Mouse (Mus musculus): ENCODE data around the gene Prm3. TPM values are rescaled to one million over a fixed set of nuclear protein-coding genes. Genes with fewer than 3 reads are reported as not detected.
A peak's percentile ranks its signal among the peaks of the same experiment; 100 is the strongest.
"Not testable (repeated sequence)": the region's sequence is repeated elsewhere in the genome, so short reads cannot be mapped to it uniquely, and the experiment has no call there.

The Prm3 gene
- total RNA-seq (2021): not detected

- no peak for DNase-seq
Measured at GRCm38 (mm10) chr16:10790702-10791101, at the start of gene Prm3. TSS of gene Prm3 (minus strand) at chr16:10790914.

DNA sequence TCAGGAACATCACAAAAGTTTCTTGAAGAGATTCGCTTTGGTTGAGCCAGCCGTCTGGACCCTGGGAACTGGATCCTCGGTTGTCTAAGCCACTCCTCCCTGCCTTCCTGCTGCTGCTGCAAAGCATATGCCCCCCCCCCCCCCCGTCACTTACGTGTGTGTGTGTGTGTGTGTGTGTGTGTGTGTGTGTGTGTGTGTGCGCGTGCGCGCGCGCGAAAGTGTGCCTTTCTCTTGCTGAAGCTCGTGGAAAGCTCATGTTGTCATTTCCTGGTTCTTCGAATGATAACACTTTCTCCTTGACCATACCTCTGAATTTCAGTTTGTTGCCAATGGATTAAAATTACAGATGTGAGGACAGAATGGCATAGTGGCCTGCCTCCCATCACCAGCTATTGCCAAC, 49.3 kb upstream of the Prm3 start:
- no peak for DNase-seq

DNA sequence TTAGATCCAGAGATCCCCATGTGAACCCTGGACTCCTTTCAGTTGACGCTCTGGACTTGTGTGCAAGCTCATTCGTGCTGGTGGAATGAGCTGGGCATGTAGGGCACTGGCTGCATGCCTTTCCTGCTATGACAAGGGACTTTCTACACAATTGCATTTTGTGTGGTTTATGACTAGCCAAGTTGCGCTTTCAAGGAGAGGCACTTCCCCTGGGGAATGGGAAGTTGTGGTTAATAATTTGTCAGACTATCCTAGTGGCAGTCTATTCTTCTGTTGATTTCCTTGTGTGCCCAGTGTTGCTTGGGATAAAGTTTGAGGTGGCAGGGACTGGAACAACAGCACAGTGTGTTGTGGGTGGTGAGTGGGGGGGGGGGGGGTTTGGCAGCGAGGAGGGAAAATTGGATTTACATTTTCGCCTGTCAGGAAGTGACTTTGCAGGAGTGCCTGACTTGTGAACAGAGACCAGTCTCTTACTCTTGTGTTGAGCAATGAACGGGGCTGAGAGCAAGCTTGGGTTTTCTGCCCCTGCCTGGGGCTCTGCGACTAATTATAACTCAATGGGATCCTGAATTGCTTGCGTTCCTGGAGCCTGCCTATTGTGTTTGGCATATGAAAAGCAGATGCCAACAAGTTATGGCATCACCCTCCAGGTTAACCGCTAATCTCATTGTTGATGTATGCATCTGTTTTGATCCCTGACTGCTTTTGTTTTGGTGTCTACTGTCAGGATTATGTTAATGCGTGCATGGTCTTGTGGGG, 48.0 kb upstream of the Prm3 start:
- peak; percentile 36 for DNase-seq

DNA sequence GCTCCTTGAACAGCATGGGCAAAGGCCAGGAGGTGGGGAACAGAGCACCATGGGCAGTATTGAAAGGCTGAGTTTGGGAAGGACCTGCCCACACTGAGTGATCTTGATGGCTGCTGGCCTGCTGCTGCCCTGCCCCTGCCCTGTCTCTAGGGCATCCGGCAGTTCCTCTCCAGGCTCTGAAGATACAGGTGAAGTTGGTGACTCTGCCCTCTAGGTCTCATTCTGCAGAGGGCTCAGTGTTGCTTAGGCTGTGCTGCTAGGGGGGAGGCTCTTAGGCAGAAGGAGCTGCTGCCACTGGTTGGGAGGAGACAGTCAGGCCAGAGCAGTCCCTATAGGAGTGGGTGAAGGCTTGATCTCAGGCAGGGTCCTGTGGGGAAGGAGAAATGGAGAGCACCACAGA, 47.2 kb upstream of the Prm3 start:
- no peak for DNase-seq

GRCm38 (mm10) chr16:10837250-10837649, 46.5 kb upstream of the Prm3 start:
- DNase-seq: no peak

GRCm38 (mm10) chr16:10836388-10836787, 45.7 kb upstream of the Prm3 start:
- DNase-seq: no peak

DNA sequence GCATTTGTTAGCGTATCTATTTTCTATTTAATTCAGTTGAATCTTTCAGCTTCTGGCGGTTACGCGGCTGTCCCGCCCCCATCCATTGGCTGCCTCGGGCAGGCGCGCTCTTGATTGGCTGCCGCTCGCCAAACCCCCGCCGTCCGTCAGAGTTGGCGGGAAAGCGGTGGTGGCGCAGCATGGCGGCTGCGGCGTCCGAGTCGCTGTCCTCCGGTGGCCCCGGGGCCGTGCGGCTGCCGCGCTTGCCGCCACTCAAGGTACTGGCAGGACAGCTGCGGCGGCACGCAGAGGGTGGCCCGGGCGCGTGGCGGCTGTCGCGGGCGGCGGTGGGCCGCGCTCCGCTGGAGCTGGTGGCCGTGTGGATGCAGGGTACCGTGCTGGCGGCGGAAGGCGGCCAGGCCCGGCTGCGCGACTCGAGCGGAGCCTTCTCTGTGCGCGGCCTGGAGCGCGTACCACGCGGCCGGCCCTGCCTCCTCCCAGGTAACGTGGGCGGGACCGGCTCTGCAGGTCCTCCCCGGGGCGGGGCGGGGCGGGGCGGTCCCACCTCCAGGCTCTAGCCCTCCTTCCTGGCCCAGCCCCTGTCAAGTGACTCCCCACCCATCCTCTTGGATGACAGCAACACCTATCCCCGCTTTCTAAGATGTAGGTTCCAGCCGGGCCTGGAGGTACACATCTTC, 44.3 kb upstream of the Prm3 start, which contains the start of gene Rmi2:
TSS of gene Rmi2 (plus strand) at position 149 of the 677 bp plus-strand sequence.
- DNase-seq: peak; percentile 90

DNA sequence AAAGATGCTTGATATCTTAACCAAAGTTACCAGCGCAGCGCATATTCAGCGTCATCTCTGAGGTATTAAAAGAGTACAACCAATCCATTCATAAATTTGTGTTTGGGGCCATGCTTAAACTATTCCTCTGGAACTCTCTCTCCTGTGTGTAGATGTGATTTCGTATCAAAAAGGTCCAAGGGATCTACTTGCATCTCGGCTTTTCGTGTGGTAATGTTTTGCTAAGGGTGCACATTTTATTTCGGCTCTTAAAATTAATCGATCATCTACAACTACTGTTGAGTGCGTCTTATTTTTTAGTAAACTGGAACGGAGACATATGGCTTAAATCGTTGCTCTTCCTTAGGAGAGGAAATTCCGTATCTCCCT, 43.8 kb upstream of the Prm3 start:
- DNase-seq: no peak

DNA sequence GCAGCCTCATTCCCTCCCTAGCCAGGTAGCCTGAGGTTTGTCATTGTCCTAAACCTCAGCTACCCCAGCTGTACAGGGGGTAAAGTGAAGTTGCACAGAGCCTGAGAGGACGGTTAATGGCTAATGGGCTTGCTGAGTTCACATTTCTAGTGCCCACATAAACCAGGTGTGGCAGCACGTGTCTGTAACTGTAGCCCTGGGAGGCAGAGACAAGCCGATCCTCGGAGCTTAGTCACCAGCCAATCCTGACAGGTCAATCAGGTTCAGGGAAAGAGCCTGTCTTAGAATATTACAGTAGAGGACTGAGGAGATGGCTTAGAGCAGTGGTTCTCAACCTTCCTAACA, 37.7 kb upstream of the Prm3 start:
- no peak for DNase-seq

GRCm38 (mm10) chr16:10827766-10828460, 37.2 kb upstream of the Prm3 start:
- no peak for DNase-seq

- DNase-seq: no peak
Measured at GRCm38 (mm10) chr16:10827269-10827668, 36.6 kb upstream of the Prm3 start.

DNA sequence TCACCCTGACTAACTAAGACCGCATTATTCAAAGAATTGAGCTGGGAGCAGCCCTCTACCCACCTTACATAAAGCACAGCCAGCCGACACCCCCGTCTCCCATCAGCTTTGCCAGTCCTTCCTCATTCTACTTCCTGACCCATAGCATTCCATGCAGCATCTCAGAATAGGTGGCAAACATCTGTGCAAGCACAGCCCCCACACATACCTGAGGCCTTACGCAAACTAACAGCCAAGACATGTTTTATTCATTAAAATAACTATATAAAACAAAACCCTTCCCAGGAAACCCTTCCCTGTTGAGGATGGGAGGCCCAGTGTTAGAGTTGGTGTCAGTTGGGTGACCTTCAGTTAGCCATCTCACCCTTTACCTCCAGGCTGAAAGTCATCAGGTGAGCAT, 35.1 kb upstream of the Prm3 start:
- no peak for DNase-seq

DNA sequence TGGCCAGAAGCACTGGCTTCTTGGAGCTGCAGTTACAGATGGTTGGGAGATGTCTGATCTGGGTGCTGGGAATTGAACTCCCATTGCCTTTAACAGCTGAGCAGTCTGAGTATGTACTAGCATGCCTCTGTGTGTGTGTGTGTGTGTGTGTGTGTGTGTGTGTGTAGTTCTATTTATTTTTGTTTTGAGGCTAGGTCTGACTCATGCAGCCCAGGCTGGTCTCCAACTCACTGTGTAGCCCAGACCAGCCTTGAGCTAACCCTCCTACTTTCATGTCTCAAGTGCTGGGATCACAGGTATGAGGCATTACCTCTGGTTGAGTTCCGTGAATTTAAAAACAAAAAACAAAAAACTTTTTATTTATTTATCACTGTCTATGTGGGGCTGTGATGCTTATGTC, 33.8 kb upstream of the Prm3 start:
- no peak for DNase-seq

DNA sequence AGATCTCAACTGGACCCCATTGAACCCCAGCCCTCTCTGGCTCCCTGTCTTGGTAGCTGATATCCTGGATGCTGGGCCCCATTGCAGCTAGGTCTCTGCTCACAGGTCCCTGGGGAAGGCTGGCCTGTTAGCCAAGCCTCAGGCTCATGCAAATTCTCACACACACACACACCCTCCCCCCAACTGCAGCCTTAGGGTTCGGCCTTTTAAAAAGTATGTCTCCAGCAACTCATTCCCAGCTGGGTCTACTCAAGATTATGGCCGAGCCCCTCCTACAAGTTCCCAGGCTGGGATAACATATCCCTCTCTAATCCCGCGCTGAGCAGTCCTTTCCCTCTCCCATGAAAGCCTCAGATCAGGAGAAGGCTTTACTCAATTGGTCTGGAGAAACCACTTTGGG, 30.7 kb upstream of the Prm3 start:
- no peak for DNase-seq

DNA sequence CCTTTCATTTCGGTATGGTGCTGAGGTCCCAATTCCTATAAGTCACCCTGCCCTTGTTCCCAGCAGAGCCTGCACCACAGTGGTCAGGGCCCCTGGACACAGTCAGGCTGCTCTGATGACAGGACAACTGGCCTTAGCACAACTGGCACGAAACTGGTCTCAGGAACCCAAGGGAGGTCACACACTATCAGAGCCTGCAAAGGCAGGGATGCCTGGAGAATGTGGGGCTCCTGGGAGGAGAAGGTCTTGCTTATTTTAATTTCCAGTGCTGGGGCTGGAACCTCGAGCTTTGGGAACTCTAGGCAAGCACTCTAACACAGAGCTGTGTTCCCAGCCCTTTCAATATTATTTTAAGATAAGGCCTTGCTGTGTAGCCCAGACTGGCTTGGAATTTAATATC, 29.3 kb upstream of the Prm3 start:
- no peak for DNase-seq

DNA sequence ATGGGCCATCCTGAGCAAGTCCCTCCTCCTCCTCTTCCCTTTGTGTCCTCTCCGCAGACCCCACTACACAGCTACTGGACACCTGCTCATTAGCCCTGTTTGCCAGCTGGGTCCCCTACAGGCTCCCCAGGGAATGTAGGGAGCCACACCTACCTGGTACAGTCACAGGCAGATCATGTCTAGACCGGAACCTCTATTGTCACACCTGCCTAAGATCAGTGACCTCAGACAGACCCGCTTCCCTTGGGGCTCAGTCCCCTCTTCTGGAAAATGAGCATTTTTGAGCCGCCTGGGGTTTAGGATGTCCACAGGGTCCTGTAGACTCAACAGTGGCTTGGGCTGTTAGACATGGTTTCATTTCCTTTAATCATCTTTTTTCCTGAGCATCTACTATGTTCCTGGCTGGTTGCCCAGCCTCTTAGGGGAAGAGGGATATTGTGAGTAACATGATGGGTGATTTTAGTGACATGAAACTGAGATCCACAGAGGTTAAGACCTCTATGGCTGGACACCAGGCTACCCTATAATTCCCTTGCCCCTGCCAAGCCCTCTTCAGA, 27.9 kb upstream of the Prm3 start:
- DNase-seq: no peak

GRCm38 (mm10) chr16:10814864-10815263, 24.1 kb upstream of the Prm3 start:
- DNase-seq: no peak

DNA sequence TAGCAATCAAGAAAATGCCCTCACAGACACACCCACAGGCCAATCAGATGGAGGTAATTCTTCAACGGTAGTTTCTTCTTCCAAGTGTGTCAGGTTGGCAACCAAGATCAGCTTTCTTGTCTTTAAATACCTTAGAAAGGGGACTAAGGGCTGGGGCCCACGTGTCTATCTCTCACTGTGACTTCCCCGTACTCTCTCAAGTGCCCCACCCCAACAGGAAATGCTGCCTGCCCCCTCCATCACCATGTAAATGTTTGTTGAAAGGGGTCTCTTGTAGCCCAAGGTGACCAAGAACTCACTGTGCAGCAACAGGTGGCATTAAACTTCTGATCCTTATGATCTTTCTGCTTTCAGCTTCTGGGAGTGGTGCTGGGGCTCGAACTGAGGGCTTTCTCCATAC, 23.0 kb upstream of the Prm3 start:
- DNase-seq: no peak

GRCm38 (mm10) chr16:10812865-10813371, 22.2 kb upstream of the Prm3 start, which contains the start of gene Gm11172:
TSS of gene Gm11172 (plus strand) at chr16:10812915.
- no peak for DNase-seq

GRCm38 (mm10) chr16:10810376-10810775, 19.7 kb upstream of the Prm3 start:
- no peak for DNase-seq

DNA sequence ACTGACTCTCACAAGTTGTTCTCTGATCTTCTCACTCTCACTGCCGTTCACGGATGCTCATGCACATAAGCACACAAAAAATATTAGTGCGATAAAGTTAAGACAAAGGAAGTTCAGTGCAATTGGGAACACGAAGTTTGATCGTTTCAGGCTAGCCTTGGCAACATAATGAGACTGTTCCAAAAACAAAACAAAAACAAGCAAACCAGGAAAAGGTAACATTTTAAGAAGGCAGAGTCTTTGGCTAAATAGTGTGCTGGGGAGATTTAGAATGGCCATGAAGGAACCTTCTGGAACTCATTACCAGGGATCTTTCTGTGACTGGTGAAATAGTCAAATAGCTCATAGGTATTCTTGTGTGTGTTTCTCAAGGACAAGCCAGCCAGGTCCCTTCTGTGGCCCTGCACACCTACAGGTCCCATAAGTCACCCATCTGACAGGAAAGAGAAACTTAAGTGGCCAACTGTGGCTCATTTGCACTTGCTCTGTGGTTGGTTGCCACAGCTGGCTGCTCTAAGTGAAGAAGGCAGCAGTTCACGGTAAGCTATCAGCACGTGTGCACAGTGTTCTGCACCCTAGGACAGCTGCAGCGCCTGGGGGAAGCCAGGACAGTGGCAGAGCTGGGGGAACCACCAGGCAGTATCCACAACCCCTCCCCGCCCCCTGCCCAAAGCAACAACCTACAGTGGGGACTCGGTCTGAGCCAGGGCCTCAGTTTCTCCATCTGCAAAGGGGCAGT, 15.2 kb upstream of the Prm3 start, which contains the start of gene Prm1:
TSS of gene Prm1 (minus strand) at position 51 of the 739 bp plus-strand sequence.
- DNase-seq: no peak

GRCm38 (mm10) chr16:10802420-10802819, 11.7 kb upstream of the Prm3 start:
- not testable (repeated sequence) for DNase-seq
